18 mouse cellular contexts compared by ENCODE assay signal in genomic region chr2:19406531-19406930, GRCm38 (mm10). TPM values are rescaled to one million over a fixed set of nuclear protein-coding genes. Genes with fewer than 3 reads are reported as not detected.
DNase-seq lines count a peak whose midpoint lies in the region; ATAC-seq lines count a peak whose summit lies in the region.
"Had no signal": no experiment of that assay in that cellular context is flagged by ENCODE, and none has a peak within 500 bp of the region (broad histone marks: within the 10 kb centered on the region; RNA-seq: fewer than 3 reads in every experiment).

No protein-coding gene starts in this region.

- H3K9ac ChIP-seq in heart, embryonic 16.5 days (ENCODE audit: low read length): no peak overlapping the region
- H3K9ac ChIP-seq in kidney, embryonic 14.5 days (ENCODE audit: low read depth, low read length): no peak overlapping the region
- no peak overlapping the region for H3K9ac ChIP-seq in neural tube, embryonic 15.5 days (replicated peaks)
- H3K9ac ChIP-seq: heart, embryonic 15.5 days; liver, embryonic 12.5 days had no signal

- no peak overlapping the region for H3K4me2 ChIP-seq in heart, embryonic 16.5 days (ENCODE audit: low read depth, low read length)
- H3K4me2 ChIP-seq in kidney, embryonic 14.5 days (replicated peaks; ENCODE audit: low read depth, low read length): no peak overlapping the region
- no peak overlapping the region for H3K4me2 ChIP-seq in neural tube, embryonic 15.5 days
- H3K4me2 ChIP-seq: heart, embryonic 15.5 days; liver, embryonic 12.5 days had no signal

- 61% methylated on average over 3 of the region's 3 CpGs for WGBS in heart, embryonic 16.5 days
- WGBS in kidney, embryonic 14.5 days: 32% methylated on average over 3 of the region's 3 CpGs
- 67% methylated on average over 3 of the region's 3 CpGs for WGBS in midbrain, embryonic 10.5 days
- 83% methylated on average over 3 of the region's 3 CpGs for WGBS in neural tube, embryonic 15.5 days

- intact Hi-C loops in heart, postnatal 36 days (cut with DNase I): no loop called here

- DNase-seq in heart, postnatal 36 days: no peak
- peak; percentile 5 for DNase-seq in NIH3T3 (ENCODE audit: low read depth)
- peak; percentile 24 for DNase-seq in ovary, postnatal 14 days (ENCODE audit: low spot score)
- no peak for DNase-seq in midbrain, embryonic 10.5 days (ENCODE audit: low spot score)
- DNase-seq: cerebellum, adult 8-10 months; embryo, embryonic 11 days; thymus, adult 2 months had no signal

- no peaks in the 10 kb centered on the region for H3K27me3 ChIP-seq in heart, embryonic 16.5 days (ENCODE audit: control insufficient read depth, insufficient read depth, low read length)
- H3K27me3 ChIP-seq in kidney, embryonic 14.5 days (ENCODE audit: control insufficient read depth, insufficient read depth, low read length): no peaks in the 10 kb centered on the region
- no peaks in the 10 kb centered on the region for H3K27me3 ChIP-seq in midbrain, embryonic 10.5 days (ENCODE audit: low read depth, poor library complexity, severe bottlenecking)
- no peaks in the 10 kb centered on the region for H3K27me3 ChIP-seq in neural tube, embryonic 15.5 days (replicated peaks)
- H3K27me3 ChIP-seq: heart, embryonic 15.5 days had no signal

- no peak overlapping the region for H3K27ac ChIP-seq in heart, embryonic 16.5 days (ENCODE audit: low read length)
- no peak overlapping the region for H3K27ac ChIP-seq in kidney, embryonic 14.5 days (ENCODE audit: low read depth, low read length)
- H3K27ac ChIP-seq in midbrain, embryonic 10.5 days (replicated peaks): no peak overlapping the region
- no peak overlapping the region for H3K27ac ChIP-seq in neural tube, embryonic 15.5 days (replicated peaks)
- H3K27ac ChIP-seq: forebrain, embryonic 10.5 days; heart, embryonic 15.5 days; liver, embryonic 12.5 days had no signal

- ATAC-seq in heart, embryonic 16.5 days (replicated peaks; ENCODE audit: extremely low read depth, insufficient read depth, low FRiP score): 0 out of 2 replicates have a peak, but pooled peaks have one; percentile 41
- peak; percentile 82 for ATAC-seq in kidney, embryonic 14.5 days (ENCODE audit: low FRiP score, low TSS enrichment)
- no peak for ATAC-seq in neural tube, embryonic 15.5 days (ENCODE audit: low FRiP score)
- ATAC-seq: liver, embryonic 12.5 days had no signal

- no peaks in the 10 kb centered on the region for H3K4me1 ChIP-seq in heart, embryonic 16.5 days (ENCODE audit: control insufficient read depth, insufficient read depth, low read length)
- 0 out of 2 replicates have a peak, but pooled peaks cover 9% of the 10 kb centered on the region for H3K4me1 ChIP-seq in kidney, embryonic 14.5 days (ENCODE audit: control insufficient read depth, insufficient read depth, low read length)
- no peaks in the 10 kb centered on the region for H3K4me1 ChIP-seq in midbrain, embryonic 10.5 days
- H3K4me1 ChIP-seq in neural tube, embryonic 15.5 days: no peaks in the 10 kb centered on the region
- H3K4me1 ChIP-seq: heart, embryonic 15.5 days had no signal

- H3K36me3 ChIP-seq in heart, embryonic 16.5 days (ENCODE audit: control insufficient read depth, insufficient read depth): no peaks in the 10 kb centered on the region
- no peaks in the 10 kb centered on the region for H3K36me3 ChIP-seq in kidney, embryonic 14.5 days (ENCODE audit: control insufficient read depth, insufficient read depth, low read length)
- H3K36me3 ChIP-seq in midbrain, embryonic 10.5 days: no peaks in the 10 kb centered on the region
- H3K36me3 ChIP-seq in neural tube, embryonic 15.5 days: no peaks in the 10 kb centered on the region
- H3K36me3 ChIP-seq: forebrain, embryonic 10.5 days; heart, embryonic 15.5 days; liver, embryonic 12.5 days had no signal

- no peak overlapping the region for H3K4me3 ChIP-seq in heart, embryonic 16.5 days (ENCODE audit: low read length)
- no peak overlapping the region for H3K4me3 ChIP-seq in kidney, embryonic 14.5 days (ENCODE audit: low read length)
- no peak overlapping the region for H3K4me3 ChIP-seq in midbrain, embryonic 10.5 days
- no peak overlapping the region for H3K4me3 ChIP-seq in neural tube, embryonic 15.5 days (replicated peaks)
- H3K4me3 ChIP-seq: forebrain, embryonic 10.5 days; heart, embryonic 15.5 days; liver, embryonic 12.5 days; myocyte had no signal

- H3K9me3 ChIP-seq in heart, embryonic 16.5 days (replicated peaks; ENCODE audit: control insufficient read depth, low read length): peaks cover under 1% of the 10 kb centered on the region
- H3K9me3 ChIP-seq in kidney, embryonic 14.5 days (ENCODE audit: control insufficient read depth, low read length): no peaks in the 10 kb centered on the region
- H3K9me3 ChIP-seq in midbrain, embryonic 10.5 days (replicated peaks): no peaks in the 10 kb centered on the region
- H3K9me3 ChIP-seq in neural tube, embryonic 15.5 days (replicated peaks): no peaks in the 10 kb centered on the region
- H3K9me3 ChIP-seq: forebrain, embryonic 10.5 days; heart, embryonic 15.5 days; liver, embryonic 12.5 days had no signal

RNA-seq across cellular contexts. Expression of gene Msrb2, which starts 35.3 kb away (rescaled TPM):
- 50.6 and 52.1 TPM in 2 replicates for polyA plus RNA-seq in heart, embryonic 16.5 days (2015; fragmentation: Nextera tagmentation; extraction: Ambion mirVana)
- 10 to 100 TPM; 64.8 to 68.8 TPM for total RNA-seq in heart, postnatal 36 days (2021)
- 33.3 and 36.6 TPM in 2 replicates for polyA plus RNA-seq in kidney, embryonic 14.5 days (2014; fragmentation: Nextera tagmentation; extraction: Ambion mirVana)
- 14.5 and 16.8 TPM in 2 replicates for polyA plus RNA-seq in midbrain, embryonic 10.5 days (2016; fragmentation: Nextera tagmentation; extraction: Ambion mirVana)
- 12.1 and 16.5 TPM in 2 replicates for polyA plus RNA-seq in neural tube, embryonic 15.5 days (2015; fragmentation: Nextera tagmentation; extraction: Ambion mirVana)

RNA-seq across cellular contexts. Expression of gene Ptf1a, which starts 38.9 kb away (rescaled TPM):
- polyA plus RNA-seq in heart, embryonic 16.5 days (2015; fragmentation: Nextera tagmentation; extraction: Ambion mirVana): not detected in 2 replicates
- not detected for total RNA-seq in heart, postnatal 36 days (2021)
- not detected in 2 replicates for polyA plus RNA-seq in kidney, embryonic 14.5 days (2014; fragmentation: Nextera tagmentation; extraction: Ambion mirVana)
- 0.20 and 0.69 TPM in 2 replicates for polyA plus RNA-seq in midbrain, embryonic 10.5 days (2016; fragmentation: Nextera tagmentation; extraction: Ambion mirVana)
- polyA plus RNA-seq in neural tube, embryonic 15.5 days (2015; fragmentation: Nextera tagmentation; extraction: Ambion mirVana): 0.23 TPM in 1 of 2 replicates, not detected in the other
- total RNA-seq: gastrocnemius, adult 18-20 months; left cerebral cortex, postnatal 14 days had no signal
- polyA plus RNA-seq: C2C12; forebrain, embryonic 10.5 days; heart, embryonic 15.5 days; liver, embryonic 12.5 days; myocyte; small intestine, adult 2 months had no signal

Comparison
In these comparisons a context has a peak if more than half of its experiments do, and no peak if none do; other contexts are left out.
1. DNase-seq: peak in NIH3T3 (single experiment) and ovary, postnatal 14 days (single experiment); none in heart, postnatal 36 days (0 of 2) and midbrain, embryonic 10.5 days (single experiment).